Mouse (Mus musculus) frontal cortex, postnatal 25 days (tissue): ENCODE measurements around the gene Rem2.

Experiments
- DNase-seq, 2 experiments: peaks; one replicate each; pipeline ENCODE4 v3.0.0; 2022; ENCODE audit warnings: low spot score in 2 of 2

The Rem2 gene

DNA sequence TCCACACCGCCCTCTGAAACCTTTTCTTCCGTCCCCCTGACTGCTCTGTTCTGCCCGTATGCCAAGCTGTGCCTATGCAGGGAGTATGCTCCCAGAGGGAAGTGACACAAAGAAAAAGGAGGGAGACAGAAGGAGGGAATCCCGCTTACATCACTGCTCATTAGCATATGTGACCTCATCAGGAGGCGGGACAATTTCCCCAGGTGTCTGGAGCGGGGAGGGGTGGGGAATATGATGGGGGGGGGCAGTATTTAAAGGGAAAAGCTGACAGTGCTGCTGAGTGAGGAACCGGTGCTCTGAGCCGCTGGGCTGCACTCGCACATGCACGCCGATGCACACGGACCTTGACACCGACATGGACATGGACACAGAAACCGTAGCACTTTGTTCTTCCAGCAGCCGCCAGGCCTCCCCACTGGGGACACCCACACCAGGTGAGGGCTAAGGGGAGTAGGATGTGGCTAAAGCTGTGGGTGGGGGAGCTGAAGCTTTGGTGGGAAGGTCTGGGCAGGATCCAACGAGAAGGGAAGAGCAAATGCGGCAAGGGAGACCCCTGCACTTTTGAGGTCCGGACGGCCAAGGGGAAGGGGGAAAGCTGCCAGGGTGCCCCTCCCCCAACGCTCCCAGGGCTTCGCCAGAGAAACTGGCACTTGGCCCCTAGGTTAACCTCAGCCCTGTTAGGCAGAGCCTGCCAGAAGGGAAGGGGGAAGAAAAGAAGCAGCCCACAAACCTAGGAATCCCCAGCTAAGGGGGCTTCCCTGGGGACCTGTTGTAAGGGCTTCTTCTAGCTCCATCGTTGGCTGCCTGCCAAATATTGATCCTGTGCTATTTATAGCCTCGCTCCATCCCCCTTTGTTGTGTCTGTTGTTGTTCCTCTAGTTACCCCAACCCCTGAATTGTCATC lies at the start of gene Rem2:
Rem2 (plus strand) TSS at position 160 of the 904 bp plus-strand sequence.
- DNase-seq: peak in 1 of 2 experiments; percentile 50

DNA sequence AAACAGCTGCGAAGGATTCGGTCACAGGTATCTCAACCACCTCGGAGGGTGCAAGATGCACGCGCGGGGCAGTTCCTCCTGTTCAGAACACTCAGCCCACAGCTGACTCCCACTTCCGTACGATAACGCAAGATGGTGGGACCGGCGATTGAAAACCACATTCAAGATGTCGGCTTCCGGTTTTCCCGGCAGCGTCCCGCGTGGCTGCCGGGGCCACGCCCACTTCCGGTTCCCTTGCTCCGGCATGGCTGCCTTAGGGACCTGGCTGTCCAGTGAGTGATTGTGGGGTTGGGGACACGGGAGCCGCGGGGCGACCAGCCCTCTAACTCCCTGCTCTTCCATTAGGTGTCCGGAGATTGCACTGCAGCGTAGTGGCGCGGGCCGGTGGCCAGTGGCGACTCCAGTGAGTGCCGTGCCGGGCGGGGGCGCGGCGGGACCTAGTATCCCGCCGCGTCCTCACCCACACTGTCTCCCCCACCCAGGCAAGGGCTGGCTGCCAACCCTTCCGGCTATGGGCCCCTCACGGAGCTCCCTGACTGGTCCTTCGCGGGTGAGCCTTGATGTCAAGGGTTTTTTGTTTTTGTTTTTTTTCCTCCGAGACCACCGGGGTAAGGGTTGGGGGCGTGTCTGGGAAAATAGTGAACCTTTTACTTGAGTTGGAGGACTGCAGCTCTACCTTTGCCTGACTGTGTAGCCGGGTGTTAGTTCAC lies 49.1 kb upstream of the Rem2 start, which contains the start of gene Mrpl52:
Mrpl52 (plus strand) TSS at position 221 of the 710 bp plus-strand sequence.
- DNase-seq: peak; percentile 83 to 91

DNA sequence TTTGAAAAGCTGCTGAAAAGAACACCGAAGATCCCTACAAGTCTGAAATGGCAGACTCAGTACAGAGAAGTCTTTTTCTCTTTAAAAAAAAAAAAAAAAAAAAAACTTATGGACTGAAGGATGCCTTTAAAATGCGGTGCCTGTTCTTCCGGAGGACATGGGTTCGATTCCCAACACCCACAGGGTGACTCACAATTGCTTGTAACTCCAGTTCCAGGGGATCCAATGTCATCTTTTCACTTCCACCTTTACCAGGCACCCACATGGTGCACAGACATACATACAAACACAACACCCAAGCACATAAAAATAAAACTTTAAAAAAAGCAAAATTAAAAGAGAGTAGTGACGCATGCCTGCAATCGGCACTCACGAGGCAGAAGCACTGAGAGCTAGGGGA lies 48.2 kb upstream of the Rem2 start:
- no peak for DNase-seq

DNA sequence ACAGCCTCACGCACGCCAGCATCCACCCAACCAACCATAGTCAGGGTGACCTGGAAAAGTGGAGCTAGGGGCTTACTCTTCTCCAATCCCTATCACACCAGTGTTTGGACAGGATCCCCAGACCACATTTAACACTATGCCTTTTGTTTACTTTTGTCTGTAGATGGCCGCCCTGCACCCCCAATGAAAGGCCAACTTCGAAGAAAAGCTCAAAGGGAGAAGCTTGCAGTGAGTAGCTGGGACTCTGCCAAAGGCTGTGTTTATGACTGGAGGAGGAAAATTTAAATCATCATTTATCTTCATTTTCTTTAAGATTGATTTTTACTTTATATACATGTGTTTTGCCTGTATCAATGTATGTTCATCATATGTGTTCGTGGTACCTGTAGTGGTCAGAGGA lies 47.5 kb upstream of the Rem2 start:
- no peak for DNase-seq

DNA sequence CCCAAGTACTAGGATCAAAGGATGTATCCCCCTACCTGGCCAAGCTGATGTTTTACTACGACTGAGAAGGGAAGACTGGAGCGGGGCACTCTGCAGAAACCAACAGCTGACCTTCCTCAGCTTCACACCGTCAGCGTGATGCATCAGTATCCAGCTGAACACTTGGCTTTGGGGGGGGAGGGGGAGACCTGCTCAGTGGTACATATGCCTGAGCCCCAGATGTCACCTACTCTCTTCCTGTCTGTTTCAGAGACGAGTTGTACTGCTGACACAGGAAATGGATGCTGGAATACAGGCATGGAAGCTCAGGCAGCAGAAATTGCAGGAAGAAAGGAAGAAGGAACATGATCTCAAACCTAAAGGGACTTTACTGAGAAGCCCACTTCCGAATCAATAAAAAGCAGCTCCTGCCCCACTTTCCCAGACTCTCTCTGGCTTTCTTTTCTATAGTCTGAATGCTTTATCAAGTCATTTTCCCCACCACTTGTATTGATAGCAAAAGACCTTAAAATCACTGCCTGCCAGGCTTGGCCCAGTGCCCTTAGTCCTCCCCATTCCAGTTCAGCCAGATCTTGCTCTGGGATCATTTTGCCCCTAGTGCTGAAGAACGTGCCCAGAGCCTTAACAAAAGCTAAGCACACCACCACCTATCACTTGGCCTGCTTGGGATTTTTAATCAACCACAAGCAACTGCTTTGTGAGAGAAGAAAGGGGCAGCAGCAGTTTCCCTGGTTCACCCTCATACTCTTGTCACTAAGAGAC lies 46.4 kb upstream of the Rem2 start:
- DNase-seq: no peak

DNA sequence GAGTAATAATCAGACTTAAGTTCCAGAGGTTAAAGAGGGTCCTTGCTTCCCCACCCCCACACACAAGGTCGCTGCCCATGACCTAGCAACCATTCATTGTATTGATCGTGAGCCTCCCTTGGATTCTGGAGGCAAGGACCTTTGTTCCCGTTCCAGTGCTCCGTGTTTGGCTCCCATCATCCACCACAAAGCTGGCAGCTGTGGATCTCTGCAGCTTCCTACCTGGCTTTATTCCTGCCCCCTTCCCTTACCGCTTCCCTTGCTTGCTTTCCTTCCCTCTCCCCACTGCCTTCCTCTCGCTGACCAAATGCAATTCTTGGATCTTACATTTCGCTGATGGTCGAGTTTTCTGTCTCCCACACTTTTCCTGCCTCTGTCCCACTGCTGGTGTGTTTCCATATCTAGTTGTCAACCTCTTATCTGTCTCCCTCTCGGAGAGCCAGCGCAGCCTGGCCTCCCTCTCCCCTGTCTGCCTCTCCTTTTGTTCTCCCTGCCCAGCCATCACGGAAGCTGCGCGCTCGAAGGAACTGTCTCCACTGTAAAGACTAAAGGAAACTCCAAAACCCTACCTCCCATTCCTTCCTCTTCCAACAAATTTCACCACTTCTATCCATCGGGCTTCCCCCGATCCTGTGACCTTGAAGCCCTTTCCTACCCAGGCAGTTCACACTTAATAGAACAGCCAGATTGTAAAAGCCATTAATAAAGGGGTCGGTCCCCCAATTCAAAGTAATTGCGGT lies 45.3 kb upstream of the Rem2 start:
- no peak for DNase-seq

DNA sequence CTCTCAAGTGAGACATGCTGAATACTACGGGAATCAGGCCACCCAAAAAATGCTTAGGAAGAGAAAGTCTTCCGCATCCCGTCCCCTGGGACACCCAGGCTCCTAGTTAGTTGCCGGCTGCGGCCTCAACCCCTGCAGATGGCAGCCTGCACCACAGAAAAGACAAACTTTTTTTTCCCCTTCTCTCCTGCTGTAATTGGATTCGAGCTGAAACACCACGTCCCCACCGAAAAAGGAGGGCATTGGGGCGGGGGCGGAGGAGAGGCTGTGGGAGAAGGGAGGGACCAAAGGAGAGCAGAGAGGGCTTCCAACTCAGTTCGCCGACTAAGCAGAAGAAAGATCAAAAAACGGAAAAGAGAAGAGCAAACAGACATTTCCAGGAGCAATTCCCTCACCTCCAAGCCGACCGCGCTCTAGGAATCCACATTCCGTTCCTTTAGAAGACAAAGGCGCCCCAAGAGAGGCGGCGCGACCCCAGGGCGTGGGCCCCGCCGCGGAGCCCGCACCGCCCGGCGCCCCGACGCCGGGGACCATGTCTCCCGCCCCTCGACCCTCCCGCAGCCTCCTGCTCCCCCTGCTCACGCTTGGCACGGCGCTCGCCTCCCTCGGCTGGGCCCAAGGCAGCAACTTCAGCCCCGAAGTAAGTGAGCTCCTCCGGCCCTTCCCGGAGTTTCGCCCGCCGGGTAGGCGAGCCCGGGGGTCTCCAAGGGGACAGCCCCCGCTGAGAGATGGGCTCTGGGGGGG lies 44.4 kb upstream of the Rem2 start, which contains the start of gene Mmp14:
Mmp14 (plus strand) TSS at position 279 of the 744 bp plus-strand sequence.
- no peak for DNase-seq

DNA sequence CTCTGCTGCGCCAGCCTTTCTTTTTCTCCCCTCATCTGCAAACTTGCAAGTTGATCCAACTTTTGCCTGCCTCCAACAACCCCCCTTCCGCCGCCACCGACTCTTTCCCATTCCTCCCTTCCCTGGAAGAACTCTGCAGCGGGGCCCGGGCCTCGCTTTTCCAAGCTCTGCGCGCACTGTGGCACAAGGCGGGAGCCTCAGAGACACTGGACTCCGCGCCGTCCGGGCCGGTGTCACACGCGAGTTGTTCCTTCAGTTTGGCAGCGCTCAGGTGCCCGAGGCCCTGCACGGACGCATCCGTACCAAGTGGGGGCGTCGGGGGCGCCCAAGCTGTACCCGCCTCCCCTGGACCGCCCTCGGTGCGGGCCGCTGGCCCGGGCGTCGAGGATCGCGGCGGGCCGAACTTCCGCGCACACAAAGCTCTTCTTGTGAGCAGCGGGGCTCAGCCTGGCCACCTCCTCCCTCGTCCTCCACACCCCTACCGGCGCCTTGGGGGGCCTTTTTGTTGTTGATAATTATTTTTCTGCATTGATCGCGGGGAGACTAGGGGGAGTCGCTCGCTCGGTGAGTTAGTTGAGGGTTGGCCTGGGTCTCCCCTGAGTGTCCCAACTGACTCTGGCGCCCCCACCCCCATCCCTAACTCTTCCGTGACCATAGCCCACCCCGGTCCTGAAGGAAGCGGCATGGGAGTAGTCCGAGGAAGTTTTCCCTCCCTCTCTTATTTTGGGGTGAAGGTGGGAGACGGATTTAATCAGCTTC lies 43.6 kb upstream of the Rem2 start:
- DNase-seq: no peak

DNA sequence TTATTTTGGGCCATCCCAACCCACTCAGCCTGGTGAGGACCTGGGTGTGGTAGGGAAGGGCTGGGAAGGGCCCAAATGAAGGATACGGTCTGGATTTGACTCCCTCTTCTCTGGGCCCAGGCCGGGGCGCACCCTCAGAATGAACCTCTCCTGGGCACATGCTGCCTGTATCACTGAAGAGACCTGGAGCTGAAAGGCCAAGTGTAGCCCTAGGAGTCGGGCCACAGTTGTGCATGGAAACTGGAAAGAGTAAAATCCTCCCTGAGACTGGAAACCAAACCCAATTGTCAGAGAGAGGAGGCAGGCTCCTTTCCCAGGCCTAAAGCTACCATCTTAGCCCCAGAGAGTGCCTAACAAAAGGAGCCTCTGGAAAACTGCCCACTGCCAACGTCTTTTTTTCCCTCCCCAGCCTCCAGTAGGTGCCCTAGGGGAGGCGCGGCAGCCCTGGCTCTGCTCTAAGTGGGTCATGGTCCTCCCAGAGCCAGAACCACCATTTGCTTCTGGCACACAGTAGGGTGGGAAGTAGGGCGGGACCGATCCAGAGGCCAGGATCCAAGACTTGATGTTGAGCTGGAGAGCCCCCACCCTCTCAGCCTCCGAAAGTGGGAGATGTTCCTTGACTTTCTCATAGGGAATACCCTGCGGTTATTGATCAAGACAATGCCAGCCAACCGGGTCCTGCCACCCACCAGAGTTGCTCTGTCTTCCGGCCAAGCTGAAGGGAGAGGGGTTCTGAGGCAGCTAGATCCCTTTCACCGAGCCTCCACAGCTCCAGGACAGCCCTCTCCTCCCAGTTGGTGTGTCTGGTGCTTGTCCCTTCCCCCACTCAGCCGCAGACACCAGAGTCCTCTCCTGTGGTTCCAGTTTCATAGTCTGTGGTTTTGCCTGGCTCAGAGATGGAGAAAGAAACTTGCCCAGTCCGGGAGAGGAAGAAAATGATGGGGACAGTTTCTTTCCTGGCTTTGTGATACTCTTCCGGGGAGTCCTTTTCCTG lies 42.8 kb upstream of the Rem2 start:
- DNase-seq: no peak

DNA sequence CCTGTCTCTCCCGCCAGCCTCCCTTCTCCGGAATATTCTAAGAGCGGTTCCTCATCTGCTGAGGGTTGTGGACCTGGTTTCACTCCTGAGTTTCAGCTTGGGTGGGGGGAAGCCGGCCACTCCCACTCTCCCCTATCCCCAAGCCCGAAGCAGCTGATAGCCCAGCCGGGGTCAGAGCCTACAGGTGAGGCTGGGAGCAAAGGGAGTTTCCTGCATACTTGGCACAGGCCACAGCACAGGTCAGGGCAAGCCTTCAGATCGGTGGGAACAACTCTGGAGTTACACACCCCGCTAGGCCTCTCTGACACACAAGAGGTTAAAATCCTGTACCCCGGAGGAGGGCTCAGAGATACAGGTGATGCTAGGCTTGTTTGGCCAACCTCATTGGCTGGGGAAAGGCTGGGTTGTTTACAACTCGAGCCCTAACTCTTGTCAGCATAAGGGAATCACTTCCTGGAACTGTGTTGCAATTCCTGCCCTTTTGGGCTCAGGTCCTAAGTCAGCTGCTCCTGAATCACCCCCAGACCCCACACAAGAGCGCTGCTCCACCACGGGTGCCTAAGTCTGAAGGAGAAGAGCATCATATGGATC lies 41.9 kb upstream of the Rem2 start:
- no peak for DNase-seq

DNA sequence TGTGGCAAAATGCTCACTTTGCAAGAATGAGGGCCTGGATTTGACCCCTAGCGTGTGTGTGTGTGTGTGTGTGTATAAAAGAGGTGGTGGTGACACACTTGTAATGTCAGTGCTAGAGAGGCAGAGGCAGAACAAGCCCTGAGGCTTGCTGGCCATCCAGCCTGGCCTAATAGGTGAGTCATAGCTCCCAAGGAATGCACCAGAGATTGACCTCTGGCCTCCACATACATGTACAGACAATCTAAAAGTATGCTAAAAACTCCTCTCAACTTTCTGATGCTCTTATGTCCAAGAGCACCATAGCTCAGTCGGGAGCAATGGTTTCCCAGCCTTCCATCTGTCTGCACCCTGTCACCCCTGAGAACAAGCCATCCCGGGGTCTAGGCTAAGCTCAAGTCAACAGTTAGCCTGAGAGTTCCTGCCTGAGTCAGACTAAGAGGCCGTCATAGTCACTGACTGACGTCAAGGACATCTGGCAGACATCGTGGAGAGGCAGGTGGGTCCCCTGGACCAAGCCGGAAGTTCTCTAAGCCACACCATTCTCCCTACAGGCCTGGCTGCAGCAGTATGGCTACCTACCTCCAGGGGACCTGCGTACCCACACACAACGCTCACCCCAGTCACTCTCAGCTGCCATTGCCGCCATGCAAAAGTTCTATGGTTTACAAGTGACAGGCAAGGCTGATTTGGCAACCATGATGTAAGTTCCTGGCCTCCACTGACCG lies 40.5 kb upstream of the Rem2 start:
- no peak for DNase-seq

DNA sequence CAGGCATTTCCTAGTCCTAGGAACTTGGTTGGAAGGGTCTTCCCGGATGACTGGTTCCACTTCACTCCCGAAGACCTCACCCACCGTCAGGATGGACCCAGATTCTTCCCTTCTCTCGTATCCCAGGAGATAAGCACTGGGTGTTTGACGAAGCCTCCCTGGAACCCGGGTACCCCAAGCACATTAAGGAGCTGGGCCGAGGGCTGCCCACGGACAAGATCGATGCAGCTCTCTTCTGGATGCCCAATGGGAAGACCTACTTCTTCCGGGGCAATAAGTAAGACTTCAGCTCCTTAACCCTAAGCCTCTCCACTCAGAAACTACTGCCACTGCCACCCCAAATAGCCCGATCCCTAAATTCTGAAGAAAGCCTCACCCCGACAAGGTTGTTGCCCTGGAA lies 36.7 kb upstream of the Rem2 start:
- DNase-seq: no peak

DNA sequence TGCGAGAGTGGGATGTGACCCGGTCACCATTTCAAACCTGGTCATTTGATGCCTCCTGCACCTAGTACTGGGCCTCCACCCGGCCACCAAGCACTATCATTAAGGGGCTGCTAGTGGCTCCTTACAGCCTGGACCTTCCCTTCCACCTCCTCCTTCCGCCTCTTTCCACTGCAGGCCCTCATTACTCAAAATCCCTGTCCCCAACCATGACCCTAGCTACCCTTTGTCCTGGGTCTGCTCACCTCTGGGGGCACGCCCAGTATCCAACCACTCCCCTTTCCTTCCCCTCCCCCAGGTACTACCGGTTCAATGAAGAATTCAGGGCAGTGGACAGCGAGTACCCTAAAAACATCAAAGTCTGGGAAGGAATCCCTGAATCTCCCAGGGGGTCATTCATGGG lies 36.3 kb upstream of the Rem2 start:
- no peak for DNase-seq

DNA sequence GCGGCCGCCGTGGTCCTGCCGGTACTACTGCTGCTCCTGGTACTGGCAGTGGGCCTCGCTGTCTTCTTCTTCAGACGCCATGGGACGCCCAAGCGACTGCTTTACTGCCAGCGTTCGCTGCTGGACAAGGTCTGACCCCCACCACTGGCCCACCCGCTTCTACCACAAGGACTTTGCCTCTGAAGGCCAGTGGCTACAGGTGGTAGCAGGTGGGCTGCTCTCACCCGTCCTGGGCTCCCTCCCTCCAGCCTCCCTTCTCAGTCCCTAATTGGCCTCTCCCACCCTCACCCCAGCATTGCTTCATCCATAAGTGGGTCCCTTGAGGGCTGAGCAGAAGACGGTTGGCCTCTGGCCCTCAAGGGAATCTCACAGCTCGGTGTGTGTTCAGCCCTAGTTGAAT lies 35.4 kb upstream of the Rem2 start:
- no peak for DNase-seq

DNA sequence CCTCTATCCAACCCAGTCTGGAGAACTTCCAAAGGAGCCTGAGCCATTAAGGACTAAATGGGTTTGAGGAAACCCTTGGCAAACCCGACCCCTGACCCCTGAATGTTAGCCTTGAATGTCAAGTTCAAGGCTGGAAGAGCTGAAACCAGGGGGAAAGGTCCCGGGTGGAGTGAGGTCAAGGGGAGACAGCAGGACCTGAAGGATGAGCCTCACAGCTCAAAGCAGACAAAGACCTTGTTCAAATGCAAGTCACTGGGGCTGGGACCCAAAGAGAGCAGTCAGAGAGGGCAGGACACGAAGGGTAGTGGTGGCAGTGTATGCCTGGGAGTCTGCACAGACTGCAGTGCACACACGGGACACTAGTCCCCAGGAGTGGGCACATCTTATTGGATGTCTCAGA lies 34.5 kb upstream of the Rem2 start:
- DNase-seq: no peak

DNA sequence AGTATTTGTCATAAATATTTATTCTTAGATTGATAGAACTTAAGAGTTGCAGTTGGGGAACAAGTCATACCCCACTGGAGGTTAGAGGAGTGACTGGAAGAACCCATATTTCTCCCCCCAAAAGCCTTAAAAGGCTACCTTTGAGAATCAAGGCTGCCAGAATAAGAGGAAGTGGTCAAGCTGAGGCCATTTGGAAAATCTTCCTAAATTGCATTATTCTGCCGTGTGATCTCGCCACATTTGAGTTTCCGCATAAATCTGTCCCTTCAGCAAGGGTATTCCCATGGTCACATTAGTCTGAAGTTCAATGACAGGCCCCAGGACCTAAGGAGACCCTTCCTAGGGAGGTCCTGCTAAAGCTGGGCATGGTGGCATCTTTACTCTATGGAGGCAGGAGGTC lies 33.4 kb upstream of the Rem2 start:
- DNase-seq: no peak

DNA sequence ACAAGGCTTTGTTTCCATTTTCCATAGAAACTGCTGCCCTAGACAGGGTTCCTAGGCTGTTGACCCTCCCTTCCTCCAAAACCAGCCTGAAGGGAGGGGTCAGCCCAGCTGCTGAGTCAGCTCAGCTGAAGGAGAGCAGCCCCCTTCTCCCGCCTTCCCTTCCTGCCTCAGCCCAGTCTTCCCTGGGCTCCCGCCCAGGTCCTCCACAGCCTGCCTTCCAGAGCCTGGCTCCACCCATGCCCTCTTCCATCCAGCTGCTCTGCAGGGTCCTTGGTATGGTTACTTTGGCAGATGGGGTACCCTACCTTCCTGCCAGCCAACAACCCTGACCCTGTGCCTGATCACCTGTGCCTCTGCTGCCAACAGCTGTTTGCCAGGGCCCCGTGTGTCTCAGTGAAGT lies 32.7 kb upstream of the Rem2 start:
- no peak for DNase-seq
